Mouse (Mus musculus): ENCODE measurements at regions not wholly inside any gene's neighbourhood (a gene's known extent, or its start where the extent isn't known, plus 50 kb on each side); places are given as distances from the start of the nearest gene placed in this dataset.

DNA sequence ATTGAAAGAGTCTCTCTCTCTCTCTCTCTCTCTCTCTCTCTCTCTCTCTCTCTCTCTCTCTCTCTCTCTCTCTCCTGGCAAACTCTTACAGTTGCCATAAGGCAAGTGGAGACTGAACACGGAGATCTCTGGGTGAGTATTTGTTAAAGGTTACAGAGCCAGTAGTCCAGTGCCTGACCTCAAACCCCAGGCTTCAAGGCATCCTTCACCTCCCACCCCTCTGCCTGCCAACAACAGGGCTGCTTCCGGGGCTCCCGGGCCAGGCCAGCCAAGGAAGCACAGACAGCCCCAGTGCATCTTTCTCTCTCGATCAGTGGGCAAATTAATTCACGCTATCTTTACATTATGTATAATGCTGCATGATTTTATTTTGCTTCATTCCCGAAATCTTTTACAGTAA, 474.2 kb downstream of the Insc start:
- no peaks in the 10 kb centered on the region for H3K27me3 ChIP-seq (ENCODE audit: control insufficient read depth, insufficient read depth, low read length)
- H3K79me2 ChIP-seq (ENCODE audit: control insufficient read depth, insufficient read depth, low read length), result no peaks in the 10 kb centered on the region
- H3K4me1 ChIP-seq (ENCODE audit: control insufficient read depth, insufficient read depth, low read length), result no peaks in the 10 kb centered on the region
- no peak overlapping the region for H3K4me3 ChIP-seq (ENCODE audit: insufficient read depth, low read depth, low read length)
- H3K27ac ChIP-seq (replicated peaks; ENCODE audit: insufficient read depth, low read depth, low read length), result no peak overlapping the region
- no peak overlapping the region for H3K9ac ChIP-seq (ENCODE audit: low read depth, low read length)
- no peak for DNase-seq (ENCODE audit: extremely low read depth, low read depth, low spot score)
- TF ChIP-seq POLR2A (IDR thresholded peaks at IDR 0.05; ENCODE audit: extremely low read depth, insufficient read depth, low read length) (no peak), CTCF (IDR thresholded peaks at IDR 0.05; ENCODE audit: low read depth, low read length) (no peak)
- no peaks in the 10 kb centered on the region for H3K36me3 ChIP-seq (ENCODE audit: control insufficient read depth, insufficient read depth, low read length)
- WGBS, result 55% methylated on average over 6 of the region's 6 CpGs

DNA sequence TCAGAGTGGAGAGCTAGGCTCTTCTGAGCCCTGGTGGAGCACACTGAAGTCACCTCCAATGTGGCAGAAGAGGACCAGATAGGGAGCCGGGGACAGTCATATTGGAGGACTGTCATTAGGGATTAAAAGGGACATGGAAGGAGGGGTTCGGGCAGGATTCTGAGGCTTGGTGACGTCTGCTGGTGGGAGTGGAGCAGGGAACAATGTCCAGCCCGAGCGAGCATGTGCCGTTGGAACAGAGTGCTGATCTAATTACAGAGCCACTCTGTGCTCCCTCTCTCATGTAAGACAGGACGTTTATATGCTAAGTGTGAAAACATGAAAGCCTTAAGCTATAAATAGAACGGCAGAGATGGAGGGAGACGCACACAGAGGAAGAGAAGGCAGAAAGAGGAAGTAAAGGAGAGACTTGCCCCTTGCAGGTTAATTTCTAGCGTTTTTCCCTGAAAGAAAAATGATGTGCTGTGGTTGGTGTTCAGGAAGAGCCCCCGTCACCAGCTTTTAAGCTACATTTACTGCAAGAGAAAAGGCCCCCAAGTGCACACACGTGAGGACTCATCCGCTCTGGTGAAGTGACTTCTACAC, 475.2 kb downstream of the Insc start:
- 62% methylated on average over 13 of the region's 13 CpGs for WGBS
- Histone ChIP-seq H3K27ac (replicated peaks; ENCODE audit: insufficient read depth, low read depth, low read length) (no peak overlapping the region), H3K9ac (ENCODE audit: low read depth, low read length) (no peak overlapping the region), H3K27me3 (ENCODE audit: control insufficient read depth, insufficient read depth, low read length) (no peaks in the 10 kb centered on the region), H3K79me2 (ENCODE audit: control insufficient read depth, insufficient read depth, low read length) (no peaks in the 10 kb centered on the region), H3K4me3 (ENCODE audit: insufficient read depth, low read depth, low read length) (no peak overlapping the region), H3K4me1 (ENCODE audit: control insufficient read depth, insufficient read depth, low read length) (no peaks in the 10 kb centered on the region), H3K36me3 (ENCODE audit: control insufficient read depth, insufficient read depth, low read length) (no peaks in the 10 kb centered on the region)
- DNase-seq (ENCODE audit: extremely low read depth, low read depth, low spot score), result no peak
- TF ChIP-seq POLR2A (IDR thresholded peaks at IDR 0.05; ENCODE audit: extremely low read depth, insufficient read depth, low read length), result no peak
- no peak for TF ChIP-seq CTCF (IDR thresholded peaks at IDR 0.05; ENCODE audit: low read depth, low read length)

DNA sequence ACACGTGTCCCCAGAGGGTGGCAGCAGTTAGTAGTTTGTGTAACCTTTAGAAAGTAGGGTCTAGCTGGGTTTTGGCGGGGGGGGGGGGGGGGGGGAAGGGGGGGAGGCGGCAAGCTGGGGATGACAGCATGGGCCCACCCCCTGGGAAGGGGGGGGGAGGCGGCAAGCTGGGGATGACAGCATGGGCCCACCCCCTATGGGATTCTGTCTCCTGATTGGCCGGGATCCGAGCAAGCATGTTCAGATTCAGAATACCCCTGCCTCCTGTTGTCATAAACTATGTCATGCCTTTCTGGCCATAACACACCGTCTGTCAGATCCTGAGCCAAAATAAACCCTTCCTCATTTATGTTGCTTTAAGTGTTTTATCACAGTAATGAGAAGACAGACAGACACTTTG, 479.1 kb downstream of the Insc start:
- no peaks in the 10 kb centered on the region for H3K27me3 ChIP-seq (ENCODE audit: control insufficient read depth, insufficient read depth, low read length)
- no peak for DNase-seq (ENCODE audit: extremely low read depth, low read depth, low spot score)
- H3K27ac ChIP-seq (replicated peaks; ENCODE audit: insufficient read depth, low read depth, low read length), result no peak overlapping the region
- H3K9ac ChIP-seq (ENCODE audit: low read depth, low read length), result no peak overlapping the region
- H3K4me1 ChIP-seq (ENCODE audit: control insufficient read depth, insufficient read depth, low read length), result no peaks in the 10 kb centered on the region
- no peak for TF ChIP-seq CTCF (IDR thresholded peaks at IDR 0.05; ENCODE audit: low read depth, low read length)
- no peak for TF ChIP-seq POLR2A (IDR thresholded peaks at IDR 0.05; ENCODE audit: extremely low read depth, insufficient read depth, low read length)
- no peaks in the 10 kb centered on the region for H3K36me3 ChIP-seq (ENCODE audit: control insufficient read depth, insufficient read depth, low read length)
- H3K4me3 ChIP-seq (ENCODE audit: insufficient read depth, low read depth, low read length), result no peak overlapping the region
- 60% methylated on average over 4 of the region's 7 CpGs for WGBS
- no peaks in the 10 kb centered on the region for H3K79me2 ChIP-seq (ENCODE audit: control insufficient read depth, insufficient read depth, low read length)

DNA sequence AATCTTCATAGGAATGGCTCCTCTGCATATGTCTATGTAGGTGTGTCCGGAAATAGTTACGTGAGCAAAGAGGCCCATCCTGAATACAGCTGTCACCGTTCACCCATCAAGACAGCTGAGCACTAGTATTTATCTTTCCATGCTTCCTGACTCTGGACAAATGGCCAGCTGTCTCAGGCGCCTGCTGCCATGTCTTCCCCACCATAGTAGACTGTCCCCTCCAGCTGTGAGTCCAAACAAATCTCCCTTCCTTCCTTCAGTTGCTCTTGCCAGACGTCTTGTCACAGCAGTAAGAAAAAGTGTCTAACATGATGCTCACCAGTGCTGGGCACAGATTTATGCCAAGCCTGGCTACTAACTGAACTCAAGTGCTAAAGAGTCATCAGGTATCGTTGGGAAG, 487.0 kb downstream of the Insc start:
- Histone ChIP-seq H3K79me2 (ENCODE audit: control insufficient read depth, insufficient read depth, low read length) (no peaks in the 10 kb centered on the region), H3K36me3 (ENCODE audit: control insufficient read depth, insufficient read depth, low read length) (no peaks in the 10 kb centered on the region), H3K9ac (ENCODE audit: low read depth, low read length) (no peak overlapping the region), H3K4me1 (ENCODE audit: control insufficient read depth, insufficient read depth, low read length) (no peaks in the 10 kb centered on the region), H3K27me3 (ENCODE audit: control insufficient read depth, insufficient read depth, low read length) (no peaks in the 10 kb centered on the region), H3K4me3 (ENCODE audit: insufficient read depth, low read depth, low read length) (no peak overlapping the region), H3K27ac (replicated peaks; ENCODE audit: insufficient read depth, low read depth, low read length) (no peak overlapping the region)
- WGBS, result 69% methylated on average over 6 of the region's 6 CpGs
- TF ChIP-seq POLR2A (IDR thresholded peaks at IDR 0.05; ENCODE audit: extremely low read depth, insufficient read depth, low read length) (no peak), CTCF (IDR thresholded peaks at IDR 0.05; ENCODE audit: low read depth, low read length) (no peak)
- no peak for DNase-seq (ENCODE audit: extremely low read depth, low read depth, low spot score)

DNA sequence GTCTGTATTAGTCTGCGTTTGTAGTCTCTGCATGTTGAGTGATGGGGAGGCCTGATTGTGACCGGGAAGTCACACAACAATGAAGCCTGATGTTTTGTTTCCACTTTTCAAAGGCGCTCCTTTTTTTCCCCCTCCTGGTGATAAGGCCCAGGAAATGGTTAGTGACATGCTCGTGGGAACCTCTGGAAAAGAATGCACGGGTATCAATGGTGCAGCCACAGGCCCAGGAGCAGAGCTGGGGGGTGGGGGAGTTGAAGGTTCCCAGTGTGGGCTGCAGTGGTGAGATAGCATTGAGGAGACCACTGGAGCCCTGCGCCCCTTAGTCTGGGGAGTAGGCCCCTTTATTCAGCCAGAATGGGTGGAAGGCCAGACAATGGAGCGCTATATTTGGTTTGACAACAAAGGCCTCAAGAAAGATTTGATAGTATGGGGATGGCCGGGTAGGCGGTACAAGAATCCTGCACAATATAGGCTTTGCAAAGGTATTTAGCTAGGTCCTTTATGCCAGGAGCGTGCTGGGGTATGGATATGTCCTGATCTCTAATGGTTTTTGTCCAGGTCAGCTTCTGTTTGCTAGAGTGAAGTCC, 490.4 kb downstream of the Insc start:
- no peaks in the 10 kb centered on the region for H3K27me3 ChIP-seq (ENCODE audit: control insufficient read depth, insufficient read depth, low read length)
- H3K4me3 ChIP-seq (ENCODE audit: insufficient read depth, low read depth, low read length), result no peak overlapping the region
- H3K9ac ChIP-seq (ENCODE audit: low read depth, low read length), result no peak overlapping the region
- TF ChIP-seq CTCF (IDR thresholded peaks at IDR 0.05; ENCODE audit: low read depth, low read length) (no peak), POLR2A (IDR thresholded peaks at IDR 0.05; ENCODE audit: extremely low read depth, insufficient read depth, low read length) (no peak)
- no peaks in the 10 kb centered on the region for H3K36me3 ChIP-seq (ENCODE audit: control insufficient read depth, insufficient read depth, low read length)
- DNase-seq (ENCODE audit: extremely low read depth, low read depth, low spot score), result no peak
- no peaks in the 10 kb centered on the region for H3K79me2 ChIP-seq (ENCODE audit: control insufficient read depth, insufficient read depth, low read length)
- no peaks in the 10 kb centered on the region for H3K4me1 ChIP-seq (ENCODE audit: control insufficient read depth, insufficient read depth, low read length)
- 70% methylated on average over 10 of the region's 10 CpGs for WGBS
- H3K27ac ChIP-seq (replicated peaks; ENCODE audit: insufficient read depth, low read depth, low read length), result no peak overlapping the region

DNA sequence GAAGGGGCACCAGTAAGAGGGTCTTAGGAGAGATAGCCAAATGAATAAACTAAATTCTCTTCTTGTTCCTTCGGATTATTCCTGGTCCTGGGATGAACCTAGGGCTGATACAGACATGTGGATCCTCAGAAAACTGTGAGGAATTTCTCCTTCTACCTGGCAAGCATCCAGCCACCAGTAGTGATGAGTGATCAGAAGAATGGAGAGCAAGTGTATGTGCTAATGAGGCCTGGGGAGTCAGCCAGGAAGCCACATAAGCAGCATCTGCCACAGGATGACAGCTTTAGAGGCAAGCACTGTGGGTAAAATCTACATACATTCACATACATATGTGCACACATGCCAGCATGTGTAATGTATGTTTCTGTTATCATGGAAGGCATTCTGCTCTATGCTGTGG, 493.6 kb downstream of the Insc start:
- 80% methylated on average over 1 of the region's 1 CpGs for WGBS
- Histone ChIP-seq H3K27me3 (ENCODE audit: control insufficient read depth, insufficient read depth, low read length) (no peaks in the 10 kb centered on the region), H3K79me2 (ENCODE audit: control insufficient read depth, insufficient read depth, low read length) (no peaks in the 10 kb centered on the region), H3K9ac (ENCODE audit: low read depth, low read length) (no peak overlapping the region), H3K4me3 (ENCODE audit: insufficient read depth, low read depth, low read length) (no peak overlapping the region), H3K27ac (replicated peaks; ENCODE audit: insufficient read depth, low read depth, low read length) (no peak overlapping the region), H3K36me3 (ENCODE audit: control insufficient read depth, insufficient read depth, low read length) (no peaks in the 10 kb centered on the region), H3K4me1 (ENCODE audit: control insufficient read depth, insufficient read depth, low read length) (no peaks in the 10 kb centered on the region)
- no peak for DNase-seq (ENCODE audit: extremely low read depth, low read depth, low spot score)
- no peak for TF ChIP-seq POLR2A (IDR thresholded peaks at IDR 0.05; ENCODE audit: extremely low read depth, insufficient read depth, low read length)
- TF ChIP-seq CTCF (IDR thresholded peaks at IDR 0.05; ENCODE audit: low read depth, low read length), result no peak
